Mouse (Mus musculus): Measurements from ENCODE around the gene Gm20509. TPM values are rescaled to one million over a fixed set of nuclear protein-coding genes. Genes with fewer than 3 reads are reported as not detected.
A peak's percentile ranks its signal among the peaks of the same experiment; 100 is the strongest.

Gm20509 gene
- polyA plus RNA-seq, 1 experiment from 2014 or later = not detected

GRCm38 (mm10) chr9:73082291-73083000 lies 19.8 kb upstream of the Gm20509 start:
- H3K9me3 ChIP-seq = no peaks in the 10 kb centered on the region
- no peak for ATAC-seq (ENCODE audit: low FRiP score, low read depth)
- H3K4me1 ChIP-seq = no peaks in the 10 kb centered on the region
- no peaks in the 10 kb centered on the region for H3K36me3 ChIP-seq
- H3K27ac ChIP-seq = no peak overlapping the region
- no peaks in the 10 kb centered on the region for H3K27me3 ChIP-seq (replicated peaks)
- WGBS = 80% methylated on average over 8 of the region's 8 CpGs
- H3K4me3 ChIP-seq = no peak overlapping the region
- no peak overlapping the region for H3K4me2 ChIP-seq (replicated peaks)
- H3K9ac ChIP-seq = no peak overlapping the region

DNA sequence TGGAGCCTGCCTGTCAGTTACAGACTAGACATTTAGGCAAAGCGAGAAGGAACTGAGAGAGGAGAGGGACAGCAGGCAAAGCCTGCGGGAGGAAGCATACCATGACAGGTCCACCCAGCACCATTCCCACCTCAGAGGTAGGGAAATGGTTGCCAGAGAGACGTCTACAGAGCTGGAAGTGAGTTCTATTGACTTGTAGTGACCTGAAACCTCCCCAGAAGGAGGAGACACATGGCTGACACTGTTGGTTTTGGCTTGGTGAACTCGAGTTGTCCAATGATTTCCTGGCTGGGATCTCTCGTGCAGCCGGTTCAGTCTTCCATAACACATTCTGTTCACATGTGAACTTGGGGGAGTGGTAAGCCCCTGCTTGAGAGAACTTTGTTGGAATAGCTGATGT lies 18.3 kb upstream of the Gm20509 start:
- no peak for ATAC-seq (ENCODE audit: low FRiP score, low read depth)
- Histone ChIP-seq H3K4me3 (no peak overlapping the region), H3K4me1 (no peaks in the 10 kb centered on the region), H3K4me2 (replicated peaks) (no peak overlapping the region), H3K27me3 (replicated peaks) (no peaks in the 10 kb centered on the region), H3K36me3 (no peaks in the 10 kb centered on the region), H3K9ac (no peak overlapping the region), H3K9me3 (no peaks in the 10 kb centered on the region), H3K27ac (no peak overlapping the region)
- 77% methylated on average over 6 of the region's 6 CpGs for WGBS

- H3K4me3 ChIP-seq = no peak overlapping the region
- no peak overlapping the region for H3K4me2 ChIP-seq (replicated peaks)
- H3K27me3 ChIP-seq (replicated peaks) = no peaks in the 10 kb centered on the region
- H3K36me3 ChIP-seq = no peaks in the 10 kb centered on the region
- 89% methylated on average over 6 of the region's 6 CpGs for WGBS
- H3K9ac ChIP-seq = no peak overlapping the region
- no peak overlapping the region for H3K27ac ChIP-seq
- ATAC-seq (ENCODE audit: low FRiP score, low read depth) = no peak
- H3K4me1 ChIP-seq = no peaks in the 10 kb centered on the region
- H3K9me3 ChIP-seq = no peaks in the 10 kb centered on the region
These were observed 16.4 kb upstream of the Gm20509 start for GRCm38 (mm10) chr9:73085845-73086244.

GRCm38 (mm10) chr9:73087121-73087520 lies 15.1 kb upstream of the Gm20509 start:
- Histone ChIP-seq H3K36me3 (no peaks in the 10 kb centered on the region), H3K27me3 (replicated peaks) (no peaks in the 10 kb centered on the region), H3K4me2 (replicated peaks) (no peak overlapping the region), H3K9me3 (no peaks in the 10 kb centered on the region), H3K27ac (no peak overlapping the region), H3K4me1 (no peaks in the 10 kb centered on the region), H3K9ac (no peak overlapping the region), H3K4me3 (no peak overlapping the region)
- WGBS = 72% methylated on average over 8 of the region's 8 CpGs
- ATAC-seq (ENCODE audit: low FRiP score, low read depth) = no peak

- no peaks in the 10 kb centered on the region for H3K4me1 ChIP-seq
- no peak overlapping the region for H3K4me3 ChIP-seq
- no peak overlapping the region for H3K4me2 ChIP-seq (replicated peaks)
- 78% methylated on average over 5 of the region's 5 CpGs for WGBS
- no peak overlapping the region for H3K9ac ChIP-seq
- ATAC-seq (ENCODE audit: low FRiP score, low read depth) = no peak
- H3K9me3 ChIP-seq = no peaks in the 10 kb centered on the region
- no peak overlapping the region for H3K27ac ChIP-seq
- H3K27me3 ChIP-seq (replicated peaks) = no peaks in the 10 kb centered on the region
- no peaks in the 10 kb centered on the region for H3K36me3 ChIP-seq
These were observed 14.7 kb upstream of the Gm20509 start for GRCm38 (mm10) chr9:73087581-73087980.

GRCm38 (mm10) chr9:73089222-73089920 lies 12.9 kb upstream of the Gm20509 start:
- no peak for ATAC-seq (ENCODE audit: low FRiP score, low read depth)
- Histone ChIP-seq H3K4me1 (no peaks in the 10 kb centered on the region), H3K27ac (no peak overlapping the region), H3K9ac (no peak overlapping the region), H3K4me2 (replicated peaks) (no peak overlapping the region), H3K9me3 (no peaks in the 10 kb centered on the region), H3K27me3 (replicated peaks) (no peaks in the 10 kb centered on the region), H3K4me3 (no peak overlapping the region), H3K36me3 (no peaks in the 10 kb centered on the region)
- WGBS = 74% methylated on average over 16 of the region's 16 CpGs

GRCm38 (mm10) chr9:73090121-73090520 lies 12.1 kb upstream of the Gm20509 start:
- no peak overlapping the region for H3K27ac ChIP-seq
- H3K27me3 ChIP-seq (replicated peaks) = no peaks in the 10 kb centered on the region; the same call in 1 of the 2 replicates
- no peak overlapping the region for H3K4me3 ChIP-seq
- no peaks in the 10 kb centered on the region for H3K36me3 ChIP-seq
- no peak overlapping the region for H3K9ac ChIP-seq
- no peaks in the 10 kb centered on the region for H3K4me1 ChIP-seq
- no peak for ATAC-seq (ENCODE audit: low FRiP score, low read depth)
- no peak overlapping the region for H3K4me2 ChIP-seq (replicated peaks)
- no peaks in the 10 kb centered on the region for H3K9me3 ChIP-seq
- WGBS = 80% methylated on average over 10 of the region's 10 CpGs

GRCm38 (mm10) chr9:73091747-73092146 lies 10.5 kb upstream of the Gm20509 start:
- Histone ChIP-seq H3K4me1 (no peaks in the 10 kb centered on the region), H3K4me2 (replicated peaks) (no peak overlapping the region), H3K27me3 (replicated peaks) (no peaks in the 10 kb centered on the region; the same call in 1 of the 2 replicates), H3K36me3 (no peaks in the 10 kb centered on the region), H3K9me3 (no peaks in the 10 kb centered on the region), H3K4me3 (no peak overlapping the region), H3K27ac (no peak overlapping the region), H3K9ac (no peak overlapping the region)
- 0% methylated on average over 1 of the region's 1 CpGs for WGBS
- no peak for ATAC-seq (ENCODE audit: low FRiP score, low read depth)

DNA sequence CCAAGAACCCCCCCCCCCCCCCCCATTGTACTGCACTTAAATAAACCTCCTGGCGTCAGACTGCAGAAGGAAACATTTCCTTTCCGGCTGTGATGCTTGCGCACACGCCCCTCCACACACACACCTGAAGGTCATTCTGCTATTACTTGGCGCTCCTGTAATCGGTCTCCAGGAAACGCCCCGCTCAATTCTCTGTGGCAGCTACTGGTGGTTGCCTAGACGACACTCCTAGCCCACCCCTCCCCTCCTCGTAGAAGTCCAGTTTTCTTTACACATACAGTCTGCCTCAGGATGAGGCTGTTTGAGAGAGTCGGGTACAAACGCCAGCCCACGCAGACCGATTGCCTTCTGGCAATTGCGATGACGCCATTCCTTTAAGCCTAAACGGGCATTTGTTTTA lies 7.7 kb upstream of the Gm20509 start:
- 0 out of 2 replicates have a peak, but pooled peaks have one; percentile 61 for ATAC-seq (ENCODE audit: low FRiP score, low read depth)
- Histone ChIP-seq H3K4me1 (no peaks in the 10 kb centered on the region), H3K36me3 (no peaks in the 10 kb centered on the region), H3K9me3 (no peaks in the 10 kb centered on the region), H3K27ac (no peak overlapping the region), H3K9ac (no peak overlapping the region), H3K27me3 (replicated peaks) (no peaks in the 10 kb centered on the region; the same call in 1 of the 2 replicates), H3K4me3 (no peak overlapping the region), H3K4me2 (replicated peaks) (peak overlapping the region; percentile 25; the same call in 1 of the 2 replicates)
- 45% methylated on average over 17 of the region's 17 CpGs for WGBS

DNA sequence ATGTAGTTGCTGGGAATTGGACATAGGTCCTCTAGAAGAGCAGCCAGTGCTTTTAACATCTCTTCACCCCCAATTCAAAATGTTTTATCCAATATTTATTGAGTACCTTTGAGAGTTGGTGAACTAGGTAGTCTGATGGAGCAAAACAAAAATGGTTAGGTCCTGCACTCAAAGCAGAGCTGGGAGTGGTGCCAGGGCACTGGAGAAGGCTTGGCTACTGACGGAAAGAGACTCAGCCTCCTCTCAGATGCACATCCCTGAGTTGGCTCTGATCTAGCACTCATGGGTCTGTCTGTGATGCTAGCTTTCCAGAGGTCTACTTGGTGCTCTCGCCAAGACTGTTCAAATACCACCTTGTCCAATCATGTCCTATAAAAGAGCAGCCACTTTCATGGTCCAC lies 4.4 kb upstream of the Gm20509 start:
- Histone ChIP-seq H3K4me3 (no peak overlapping the region), H3K9me3 (no peaks in the 10 kb centered on the region), H3K27ac (no peak overlapping the region), H3K4me2 (replicated peaks) (no peak overlapping the region), H3K4me1 (0 out of 2 replicates have a peak, but pooled peaks cover under 1% of the 10 kb centered on the region), H3K9ac (no peak overlapping the region), H3K27me3 (replicated peaks) (peaks cover 13% of the 10 kb centered on the region), H3K36me3 (no peaks in the 10 kb centered on the region)
- 80% methylated on average over 2 of the region's 2 CpGs for WGBS
- ATAC-seq (ENCODE audit: low FRiP score, low read depth) = no peak

GRCm38 (mm10) chr9:73101536-73101935 lies 734 bp upstream of the Gm20509 start, which contains the start of gene Khdc3:
Khdc3 (plus strand) TSS chr9:73101836.
- no peak within 1 kb of the TSS for H3K9ac ChIP-seq
- no peaks in the 10 kb centered on the region for H3K9me3 ChIP-seq
- H3K4me3 ChIP-seq = no peak within 1 kb of the TSS
- no peak within 1 kb of the TSS for H3K4me2 ChIP-seq (replicated peaks)
- 92% methylated on average over 5 of the region's 5 CpGs for WGBS
- H3K36me3 ChIP-seq = no peaks in the 10 kb centered on the region
- ATAC-seq (ENCODE audit: low FRiP score, low read depth) = no peak
- no peak within 1 kb of the TSS for H3K27ac ChIP-seq
- peaks cover 11% of the 10 kb centered on the region; the same call in 1 of the 2 replicates for H3K4me1 ChIP-seq
- peaks cover 36% of the 10 kb centered on the region for H3K27me3 ChIP-seq (replicated peaks)

- peak; percentile 56 for ATAC-seq (ENCODE audit: low FRiP score, low read depth)
- Histone ChIP-seq H3K4me2 (replicated peaks) (peak overlapping the region; percentile 90), H3K27me3 (replicated peaks) (peaks cover 36% of the 10 kb centered on the region), H3K27ac (no peak overlapping the region), H3K9ac (peak overlapping the region; percentile 66), H3K36me3 (no peaks in the 10 kb centered on the region), H3K4me1 (peaks cover 11% of the 10 kb centered on the region; the same call in 1 of the 2 replicates), H3K9me3 (no peaks in the 10 kb centered on the region), H3K4me3 (peak overlapping the region; percentile 46)
- WGBS = 7% methylated on average over 60 of the region's 60 CpGs
These were observed 1.0 kb downstream of the Gm20509 start for GRCm38 (mm10) chr9:73103159-73103879.
